Mouse (Mus musculus): ENCODE measurements around the gene Epn3.

DNA sequence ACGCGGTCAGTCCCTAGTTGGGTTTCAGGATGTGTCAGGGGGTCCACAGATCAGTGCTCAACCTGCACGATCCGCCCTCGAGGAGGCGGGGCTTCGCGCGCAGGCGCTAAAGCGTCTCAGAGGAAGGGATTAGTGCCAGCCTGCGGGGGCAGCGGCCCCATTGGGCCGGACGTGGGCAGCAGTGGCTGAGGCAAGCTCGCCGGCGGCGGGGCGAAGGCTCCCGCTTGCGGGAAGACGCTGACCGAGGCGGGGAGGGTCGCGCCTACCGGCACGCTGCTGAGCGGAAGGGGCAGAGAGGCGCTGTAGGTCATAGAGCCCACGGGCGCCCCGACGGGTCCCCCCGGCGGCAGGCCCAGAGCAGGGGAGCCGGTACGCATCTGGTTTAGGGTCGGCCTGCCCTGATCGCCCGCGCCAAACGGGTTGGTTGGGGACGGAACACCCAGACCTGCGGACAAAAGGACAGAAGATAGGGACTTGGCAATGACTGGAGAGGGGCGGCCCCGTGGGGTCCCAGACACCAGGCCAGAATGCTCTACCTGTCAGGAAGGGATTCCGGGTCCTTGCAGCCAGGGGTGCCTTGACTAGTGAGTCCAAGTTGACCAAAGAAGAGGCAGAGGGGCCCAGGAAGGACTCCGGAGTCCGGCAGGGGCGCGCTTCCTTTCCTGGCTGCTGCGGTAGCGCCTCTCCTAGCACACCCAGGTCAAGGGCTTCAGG is 8.6 kb downstream of the Epn3 start:
- TF ChIP-seq CTCF (conservative IDR thresholded peaks at IDR 0.05 in 1 of 2, IDR thresholded peaks at IDR 0.05 in 1 of 2; ENCODE audit: low read depth in 2 of 2, low read length in 2 of 2) (no peak), ETS1 (conservative IDR thresholded peaks at IDR 0.05; ENCODE audit: low read depth, low read length) (no peak), POLR2A (IDR thresholded peaks at IDR 0.05; ENCODE audit: low read depth, low read length) (peak; percentile 25; the same call in 1 of the 2 replicates), E2F4 (IDR thresholded peaks at IDR 0.05; ENCODE audit: insufficient replicate concordance, low read depth, low read length) (no peak), SIN3A (IDR thresholded peaks at IDR 0.05; ENCODE audit: low read length) (no peak)

All from CH12.LX (cell line).